Mouse (Mus musculus): ENCODE data around the gene Tap1. TPM values are rescaled to one million over a fixed set of nuclear protein-coding genes. Genes with fewer than 3 reads are reported as not detected.
"Not testable (repeated sequence)": the region's sequence is repeated elsewhere in the genome, so short reads cannot be mapped to it uniquely, and the experiment has no call there.

Gene Tap1
- polyA plus RNA-seq, 1 experiment: 2.7 TPM

GRCm38 (mm10) chr17:34143461-34143860 is 43.9 kb upstream of the Tap1 start:
- DNase-seq: no peak
- Histone ChIP-seq H3K4me3 (replicated peaks; ENCODE audit: insufficient read depth, low read depth, low read length) (no peak overlapping the region), H3K27ac (ENCODE audit: insufficient read depth, low read length) (no peak overlapping the region), H3K27me3 (ENCODE audit: control insufficient read depth, insufficient read depth, low read length) (no peaks in the 10 kb centered on the region; the same call in 1 of the 2 replicates), H3K4me1 (ENCODE audit: control insufficient read depth, insufficient read depth, low read length) (no peaks in the 10 kb centered on the region)
- WGBS: 64% methylated on average over 5 of the region's 5 CpGs
- TF ChIP-seq POLR2A (IDR thresholded peaks at IDR 0.05; ENCODE audit: borderline replicate concordance, insufficient read depth, low read length) (no peak), CTCF (IDR thresholded peaks at IDR 0.05; ENCODE audit: borderline replicate concordance, insufficient read depth, low read depth, low read length) (no peak)

GRCm38 (mm10) chr17:34144221-34144620 is 43.1 kb upstream of the Tap1 start:
- H3K27me3 ChIP-seq (ENCODE audit: control insufficient read depth, insufficient read depth, low read length): not testable (repeated sequence)
- 94% methylated on average over 4 of the region's 4 CpGs for WGBS

GRCm38 (mm10) chr17:34144960-34145371 is 42.4 kb upstream of the Tap1 start:
- Histone ChIP-seq H3K27ac (ENCODE audit: insufficient read depth, low read length) (no peak overlapping the region), H3K4me1 (ENCODE audit: control insufficient read depth, insufficient read depth, low read length) (no peaks in the 10 kb centered on the region), H3K4me3 (replicated peaks; ENCODE audit: insufficient read depth, low read depth, low read length) (no peak overlapping the region), H3K27me3 (ENCODE audit: control insufficient read depth, insufficient read depth, low read length) (no peaks in the 10 kb centered on the region)
- DNase-seq: no peak
- WGBS: 70% methylated on average over 3 of the region's 3 CpGs
- TF ChIP-seq POLR2A (IDR thresholded peaks at IDR 0.05; ENCODE audit: borderline replicate concordance, insufficient read depth, low read length) (no peak), CTCF (IDR thresholded peaks at IDR 0.05; ENCODE audit: borderline replicate concordance, insufficient read depth, low read depth, low read length) (no peak)

More at GRCm38 (mm10) chr17:34144221-34144620, 43.1 kb upstream of the Tap1 start:
- not testable (repeated sequence) for DNase-seq; H3K4me1 ChIP-seq (ENCODE audit: control insufficient read depth, insufficient read depth, low read length); H3K27ac ChIP-seq (ENCODE audit: insufficient read depth, low read length); H3K4me3 ChIP-seq (replicated peaks; ENCODE audit: insufficient read depth, low read depth, low read length)

- Histone ChIP-seq H3K4me1 (ENCODE audit: control insufficient read depth, insufficient read depth, low read length) (no peaks in the 10 kb centered on the region), H3K27ac (ENCODE audit: insufficient read depth, low read length) (no peak within 1 kb of the TSS), H3K27me3 (ENCODE audit: control insufficient read depth, insufficient read depth, low read length) (no peaks in the 10 kb centered on the region), H3K4me3 (replicated peaks; ENCODE audit: insufficient read depth, low read depth, low read length) (no peak within 1 kb of the TSS)
- no peak for DNase-seq
- WGBS: 47% methylated on average over 4 of the region's 4 CpGs
- TF ChIP-seq CTCF (IDR thresholded peaks at IDR 0.05; ENCODE audit: borderline replicate concordance, insufficient read depth, low read depth, low read length) (no peak), POLR2A (IDR thresholded peaks at IDR 0.05; ENCODE audit: borderline replicate concordance, insufficient read depth, low read length) (no peak)
Observed at GRCm38 (mm10) chr17:34152923-34153322, 34.4 kb upstream of the Tap1 start, which contains the start of gene H2-DMb1. Gene H2-DMb1, plus strand, starts transcription at chr17:34153072.

- Histone ChIP-seq H3K27me3 (ENCODE audit: control insufficient read depth, insufficient read depth, low read length) (no peaks in the 10 kb centered on the region; the same call in 1 of the 2 replicates), H3K4me3 (replicated peaks; ENCODE audit: insufficient read depth, low read depth, low read length) (no peak overlapping the region), H3K27ac (ENCODE audit: insufficient read depth, low read length) (no peak overlapping the region), H3K4me1 (ENCODE audit: control insufficient read depth, insufficient read depth, low read length) (no peaks in the 10 kb centered on the region)
- TF ChIP-seq CTCF (IDR thresholded peaks at IDR 0.05; ENCODE audit: borderline replicate concordance, insufficient read depth, low read depth, low read length) (no peak), POLR2A (IDR thresholded peaks at IDR 0.05; ENCODE audit: borderline replicate concordance, insufficient read depth, low read length) (no peak)
- no peak for DNase-seq
- 43% methylated on average over 5 of the region's 5 CpGs for WGBS
Observed at GRCm38 (mm10) chr17:34155534-34155933, 31.8 kb upstream of the Tap1 start.

- TF ChIP-seq CTCF (IDR thresholded peaks at IDR 0.05; ENCODE audit: borderline replicate concordance, insufficient read depth, low read depth, low read length) (no peak), POLR2A (IDR thresholded peaks at IDR 0.05; ENCODE audit: borderline replicate concordance, insufficient read depth, low read length) (no peak)
- no peak overlapping the region for H3K4me3 ChIP-seq (replicated peaks; ENCODE audit: insufficient read depth, low read depth, low read length)
- H3K27me3 ChIP-seq (ENCODE audit: control insufficient read depth, insufficient read depth, low read length): no peaks in the 10 kb centered on the region; the same call in 1 of the 2 replicates
- 42% methylated on average over 9 of the region's 9 CpGs for WGBS
- H3K4me1 ChIP-seq (ENCODE audit: control insufficient read depth, insufficient read depth, low read length): no peaks in the 10 kb centered on the region
- DNase-seq: no peak
- H3K27ac ChIP-seq (ENCODE audit: insufficient read depth, low read length): no peak overlapping the region
Observed at GRCm38 (mm10) chr17:34164202-34164895, 23.0 kb upstream of the Tap1 start.

GRCm38 (mm10) chr17:34165033-34165730 is 22.2 kb upstream of the Tap1 start:
- Histone ChIP-seq H3K27ac (ENCODE audit: insufficient read depth, low read length) (no peak overlapping the region), H3K4me3 (replicated peaks; ENCODE audit: insufficient read depth, low read depth, low read length) (no peak overlapping the region), H3K27me3 (ENCODE audit: control insufficient read depth, insufficient read depth, low read length) (no peaks in the 10 kb centered on the region; the same call in 1 of the 2 replicates), H3K4me1 (ENCODE audit: control insufficient read depth, insufficient read depth, low read length) (no peaks in the 10 kb centered on the region)
- WGBS: 80% methylated on average over 6 of the region's 6 CpGs
- no peak for DNase-seq
- TF ChIP-seq CTCF (IDR thresholded peaks at IDR 0.05; ENCODE audit: borderline replicate concordance, insufficient read depth, low read depth, low read length): no peak
- no peak for TF ChIP-seq POLR2A (IDR thresholded peaks at IDR 0.05; ENCODE audit: borderline replicate concordance, insufficient read depth, low read length)

- no peaks in the 10 kb centered on the region for H3K27me3 ChIP-seq (ENCODE audit: control insufficient read depth, insufficient read depth, low read length)
- H3K4me1 ChIP-seq (ENCODE audit: control insufficient read depth, insufficient read depth, low read length): no peaks in the 10 kb centered on the region
- H3K4me3 ChIP-seq (replicated peaks; ENCODE audit: insufficient read depth, low read depth, low read length): no peak overlapping the region
- no peak overlapping the region for H3K27ac ChIP-seq (ENCODE audit: insufficient read depth, low read length)
- TF ChIP-seq POLR2A (IDR thresholded peaks at IDR 0.05; ENCODE audit: borderline replicate concordance, insufficient read depth, low read length) (no peak), CTCF (IDR thresholded peaks at IDR 0.05; ENCODE audit: borderline replicate concordance, insufficient read depth, low read depth, low read length) (peak; percentile 77)
- peak; percentile 21 to 31 for DNase-seq
- whole genome bisulfite sequencing: 2% methylated on average over 2 of the region's 2 CpGs
Observed at GRCm38 (mm10) chr17:34169279-34169678, 18.1 kb upstream of the Tap1 start.
